Mouse (Mus musculus) liver, embryonic 15.5 days (tissue): Measurements from ENCODE around the gene Gm16253. TPM values are rescaled to one million over a fixed set of nuclear protein-coding genes. Genes with fewer than 3 reads are reported as not detected.

ENCODE experiments used
- ATAC-seq: fragments of 200-750 bp; cut with Nextera tagmentation; 2 replicates; pipeline ENCODE4 v1.8.0; 2017; ENCODE audit warnings: moderate number of reproducible peaks, mild to moderate bottlenecking, moderate library complexity; ENCODE audit not compliant: insufficient read depth
- H3K27ac ChIP-seq: fragments of 300-500 bp; sonication (generic); replicated peaks from 2 replicates; pipeline ENCODE4 v1.5.1; 2015; ENCODE audit warnings: mild to moderate bottlenecking, inconsistent platforms
- H3K27me3 ChIP-seq: fragments of 300-500 bp; sonication (generic); 2 replicates; pipeline ENCODE4 v1.6.1; 2015; ENCODE audit warnings: mild to moderate bottlenecking, inconsistent platforms
- H3K36me3 ChIP-seq: fragments of 300-500 bp; sonication (generic); replicated peaks from 2 replicates; pipeline ENCODE4 v1.6.1; 2015; ENCODE audit warnings: moderate library complexity, mild to moderate bottlenecking, inconsistent platforms
- H3K4me1 ChIP-seq: fragments of 300-500 bp; sonication (generic); replicated peaks from 2 replicates; pipeline ENCODE4 v1.6.1; 2015; ENCODE audit warnings: inconsistent platforms
- H3K4me2 ChIP-seq: fragments of 300-500 bp; sonication (generic); 2 replicates; pipeline ENCODE4 v1.6.1; 2015; ENCODE audit warnings: moderate library complexity, mild to moderate bottlenecking, inconsistent platforms
- H3K4me3 ChIP-seq: fragments of 300-500 bp; sonication (generic); replicated peaks from 2 replicates; pipeline ENCODE4 v1.5.1; 2015; ENCODE audit warnings: mild to moderate bottlenecking, inconsistent platforms
- H3K9ac ChIP-seq: fragments of 300-500 bp; sonication (generic); 2 replicates; pipeline ENCODE4 v1.6.1; 2015; ENCODE audit warnings: moderate library complexity, mild to moderate bottlenecking, inconsistent platforms
- H3K9me3 ChIP-seq: fragments of 300-500 bp; sonication (generic); replicated peaks from 2 replicates; pipeline ENCODE4 v1.6.1; 2016; ENCODE audit warnings: inconsistent platforms
- WGBS: fragments of 180-500 bp; shearing (Covaris S2); methylation state at CpG from one replicate; pipeline ENCODE4 v1.1.7; 2015; ENCODE audit warnings: mixed read lengths; ENCODE audit not compliant: insufficient replicate concordance; 5-methylcytosine and 5-hydroxymethylcytosine counted together
- polyA plus RNA-seq: library from polyadenylated mRNA; unstranded; fragments of >200 nt; fragmentation: Nextera tagmentation; extraction: Ambion mirVana; gene quantifications from 2 replicates; pipeline ENCODE4 v1.2.1, GENCODE M21; 2015

Gene Gm16253
- polyA plus RNA-seq, 1 experiment from 2014 or later, result 0.17 TPM

DNA sequence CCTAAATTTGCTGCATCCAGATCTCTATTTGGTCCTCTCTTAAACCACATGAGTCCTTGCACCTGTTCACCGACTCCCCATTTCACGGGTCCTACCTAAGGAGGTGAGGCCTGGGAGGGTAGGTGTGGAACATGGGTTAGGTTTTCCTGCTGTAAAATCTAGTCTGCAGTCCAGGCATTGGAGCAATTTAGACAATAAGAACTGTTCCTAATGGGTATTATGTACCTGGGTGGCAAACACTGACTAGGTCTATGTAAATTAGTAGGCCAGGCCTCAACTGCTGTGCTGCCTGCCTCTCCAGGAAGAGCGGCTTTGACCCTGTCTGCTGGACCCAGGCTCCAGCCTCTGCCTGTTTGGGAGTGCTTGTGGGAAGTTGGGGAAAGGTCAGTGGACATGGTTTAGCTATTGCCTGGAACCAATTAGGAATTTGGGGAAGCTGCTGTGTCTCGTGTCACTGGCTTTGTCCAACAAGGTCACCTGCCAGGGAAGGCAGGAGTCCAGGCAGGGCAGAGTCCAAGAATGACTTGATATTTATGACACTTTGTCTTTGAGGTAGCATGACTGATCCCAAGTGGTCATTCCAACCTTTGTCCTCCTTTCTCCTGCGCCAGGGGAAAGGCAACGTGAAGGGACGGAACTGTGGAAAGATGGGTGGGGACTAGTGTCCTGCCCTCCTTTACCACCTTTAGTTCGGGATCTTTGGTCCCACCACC is 1.4 kb upstream of the Gm16253 start:
- no peak overlapping the region for H3K9ac ChIP-seq
- no peaks in the 10 kb centered on the region for H3K9me3 ChIP-seq
- H3K4me3 ChIP-seq, result no peak overlapping the region
- no peak for ATAC-seq
- no peaks in the 10 kb centered on the region for H3K36me3 ChIP-seq
- peaks cover 60% of the 10 kb centered on the region for H3K4me1 ChIP-seq
- WGBS, result 75% methylated on average over 8 of the region's 8 CpGs
- H3K27me3 ChIP-seq, result no peaks in the 10 kb centered on the region
- H3K4me2 ChIP-seq, result peak overlapping the region; percentile 68; the same call in 1 of the 2 replicates
- H3K27ac ChIP-seq, result peak overlapping the region; percentile 68

- peak; percentile 14; the same call in 1 of the 2 replicates for ATAC-seq
- H3K9me3 ChIP-seq, result no peaks in the 10 kb centered on the region
- H3K4me2 ChIP-seq, result peak overlapping the region; percentile 68
- peak overlapping the region; percentile 45 for H3K4me3 ChIP-seq
- peak overlapping the region; percentile 35; the same call in 1 of the 2 replicates for H3K9ac ChIP-seq
- no peaks in the 10 kb centered on the region for H3K27me3 ChIP-seq
- peak overlapping the region; percentile 68 for H3K27ac ChIP-seq
- 16% methylated on average over 14 of the region's 14 CpGs for WGBS
- H3K4me1 ChIP-seq, result peaks cover 67% of the 10 kb centered on the region
- H3K36me3 ChIP-seq, result no peaks in the 10 kb centered on the region
Measured at GRCm38 (mm10) chr3:96576005-96576658, 652 bp upstream of the Gm16253 start.

- H3K36me3 ChIP-seq, result no peaks in the 10 kb centered on the region
- WGBS, result 59% methylated on average over 4 of the region's 4 CpGs
- H3K27ac ChIP-seq, result peak overlapping the region; percentile 68
- no peak overlapping the region for H3K4me3 ChIP-seq
- H3K9me3 ChIP-seq, result no peaks in the 10 kb centered on the region
- no peaks in the 10 kb centered on the region for H3K27me3 ChIP-seq
- H3K4me2 ChIP-seq, result no peak overlapping the region
- ATAC-seq, result no peak
- H3K9ac ChIP-seq, result no peak overlapping the region
- H3K4me1 ChIP-seq, result peaks cover 57% of the 10 kb centered on the region
Measured at GRCm38 (mm10) chr3:96577566-96577965, 782 bp downstream of the Gm16253 start.

DNA sequence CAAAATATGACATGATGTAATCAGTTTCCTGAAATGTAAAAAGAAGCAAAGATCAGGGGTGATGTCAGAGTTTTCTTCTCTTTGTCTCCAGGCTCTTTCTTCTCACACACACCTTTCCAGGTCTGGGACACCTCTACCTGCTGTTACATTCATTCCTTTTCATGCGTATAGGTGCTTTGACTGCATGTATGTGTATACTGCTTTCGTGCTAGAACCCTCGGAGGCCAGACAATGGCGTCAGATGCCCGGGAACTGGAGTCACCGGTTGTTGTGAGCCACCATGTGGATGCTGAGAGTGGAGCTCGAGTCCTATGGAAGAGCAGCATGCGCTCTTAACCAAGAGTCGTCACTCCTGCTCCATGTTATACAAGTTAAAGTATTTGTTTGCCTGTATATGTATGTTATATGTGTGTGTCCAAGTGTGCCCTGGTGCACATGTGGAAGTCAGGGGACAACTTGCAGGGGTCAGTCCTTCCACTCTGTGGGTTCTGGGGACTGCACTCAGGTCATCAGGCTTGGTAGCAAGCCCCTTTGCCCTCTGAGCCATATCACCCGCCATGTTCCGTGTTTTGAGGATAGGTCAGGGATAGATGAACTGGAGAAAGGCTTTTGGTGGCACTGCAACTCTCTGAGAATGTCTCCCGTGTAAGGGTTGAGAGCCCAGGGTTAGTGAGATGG is 1.9 kb downstream of the Gm16253 start:
- WGBS, result 75% methylated on average over 12 of the region's 12 CpGs
- no peak for ATAC-seq
- Histone ChIP-seq H3K4me1 (peaks cover 54% of the 10 kb centered on the region), H3K27ac (0 out of 2 replicates have a peak overlapping the region, but pooled peaks have one; percentile 1), H3K9me3 (no peaks in the 10 kb centered on the region), H3K36me3 (no peaks in the 10 kb centered on the region), H3K4me2 (no peak overlapping the region), H3K4me3 (no peak overlapping the region), H3K9ac (no peak overlapping the region), H3K27me3 (no peaks in the 10 kb centered on the region)

GRCm38 (mm10) chr3:96579239-96579750 is 2.5 kb downstream of the Gm16253 start:
- H3K36me3 ChIP-seq, result no peaks in the 10 kb centered on the region
- H3K27me3 ChIP-seq, result no peaks in the 10 kb centered on the region
- ATAC-seq, result no peak
- H3K4me1 ChIP-seq, result peaks cover 48% of the 10 kb centered on the region
- no peak overlapping the region for H3K4me3 ChIP-seq
- H3K4me2 ChIP-seq, result peak overlapping the region; percentile 53; the same call in 1 of the 2 replicates
- no peaks in the 10 kb centered on the region for H3K9me3 ChIP-seq
- no peak overlapping the region for H3K9ac ChIP-seq
- H3K27ac ChIP-seq, result peak overlapping the region; percentile 35; the same call in 1 of the 2 replicates
- WGBS, result 61% methylated on average over 4 of the region's 4 CpGs

GRCm38 (mm10) chr3:96579885-96580454 is 3.2 kb downstream of the Gm16253 start:
- Histone ChIP-seq H3K27ac (peak overlapping the region; percentile 35; the same call in 1 of the 2 replicates), H3K27me3 (no peaks in the 10 kb centered on the region), H3K4me2 (peak overlapping the region; percentile 53), H3K9ac (no peak overlapping the region), H3K4me1 (peaks cover 45% of the 10 kb centered on the region), H3K36me3 (no peaks in the 10 kb centered on the region), H3K9me3 (no peaks in the 10 kb centered on the region), H3K4me3 (peak overlapping the region; percentile 20; the same call in 1 of the 2 replicates)
- peak; percentile 41; the same call in 1 of the 2 replicates for ATAC-seq
- 2% methylated on average over 16 of the region's 16 CpGs for WGBS

- Histone ChIP-seq H3K27me3 (no peaks in the 10 kb centered on the region), H3K9me3 (no peaks in the 10 kb centered on the region), H3K4me1 (peaks cover 35% of the 10 kb centered on the region), H3K4me3 (no peak overlapping the region), H3K27ac (no peak overlapping the region), H3K9ac (no peak overlapping the region), H3K4me2 (no peak overlapping the region), H3K36me3 (no peaks in the 10 kb centered on the region)
- 59% methylated on average over 6 of the region's 6 CpGs for WGBS
- ATAC-seq, result no peak
Measured at GRCm38 (mm10) chr3:96581141-96581540, 4.4 kb downstream of the Gm16253 start.

GRCm38 (mm10) chr3:96581771-96582515 is 5.2 kb downstream of the Gm16253 start:
- Histone ChIP-seq H3K9me3 (no peaks in the 10 kb centered on the region), H3K4me2 (no peak overlapping the region), H3K36me3 (no peaks in the 10 kb centered on the region), H3K4me3 (no peak overlapping the region), H3K9ac (no peak overlapping the region), H3K27me3 (no peaks in the 10 kb centered on the region), H3K4me1 (peaks cover 27% of the 10 kb centered on the region), H3K27ac (no peak overlapping the region)
- 76% methylated on average over 16 of the region's 16 CpGs for WGBS
- ATAC-seq, result no peak

GRCm38 (mm10) chr3:96583386-96583785 is 6.6 kb downstream of the Gm16253 start:
- WGBS, result 81% methylated on average over 5 of the region's 5 CpGs
- no peak overlapping the region for H3K9ac ChIP-seq
- no peak overlapping the region for H3K27ac ChIP-seq
- no peaks in the 10 kb centered on the region for H3K27me3 ChIP-seq
- no peaks in the 10 kb centered on the region for H3K9me3 ChIP-seq
- no peak overlapping the region for H3K4me3 ChIP-seq
- ATAC-seq, result no peak
- no peaks in the 10 kb centered on the region for H3K36me3 ChIP-seq
- no peak overlapping the region for H3K4me2 ChIP-seq
- H3K4me1 ChIP-seq, result peaks cover 20% of the 10 kb centered on the region

GRCm38 (mm10) chr3:96590657-96591056 is 13.9 kb downstream of the Gm16253 start:
- Histone ChIP-seq H3K9ac (no peak overlapping the region), H3K4me3 (no peak overlapping the region), H3K4me1 (peaks cover 16% of the 10 kb centered on the region), H3K36me3 (no peaks in the 10 kb centered on the region), H3K27ac (no peak overlapping the region), H3K27me3 (peaks cover 10% of the 10 kb centered on the region), H3K9me3 (no peaks in the 10 kb centered on the region), H3K4me2 (no peak overlapping the region)
- 72% methylated on average over 4 of the region's 4 CpGs for WGBS
- no peak for ATAC-seq
